Comparison of ENCODE assay signal across 40 mouse cellular contexts in genomic region chr12:116275086-116275485, GRCm38 (mm10). TPM values are rescaled to one million over a fixed set of nuclear protein-coding genes. Genes with fewer than 3 reads are reported as not detected.
"Had no signal": no experiment of that assay in that cellular context is flagged by ENCODE, and none has a peak within 500 bp of the region (broad histone marks: within the 10 kb centered on the region; RNA-seq: fewer than 3 reads in every experiment).

Gm11027 (plus strand) TSS chr12:116275386.

RNA-seq across cellular contexts. Expression of gene Gm11027, which starts in this region (rescaled TPM):
- total RNA-seq: heart, postnatal 10 days; heart, postnatal 14 days; heart, postnatal 25 days; heart, postnatal 36 days; heart, postnatal 4 days; hematopoietic stem cell, adult 5-6 weeks; hindbrain, postnatal 0 days; layer of hippocampus, adult 18-20 months; layer of hippocampus, adult 2 months; layer of hippocampus, adult 8-10 months; layer of hippocampus, postnatal 10 days; layer of hippocampus, postnatal 14 days; layer of hippocampus, postnatal 25 days; layer of hippocampus, postnatal 36 days; left cerebral cortex, adult 18-20 months had no signal
- polyA plus RNA-seq: heart, embryonic 10.5 days; heart, embryonic 11.5 days; heart, embryonic 12.5 days; heart, embryonic 13.5 days; heart, embryonic 14.5 days; heart, embryonic 15.5 days; heart, embryonic 16.5 days; heart, postnatal 0 days; hindbrain, embryonic 10.5 days; hindbrain, embryonic 11.5 days; hindbrain, embryonic 12.5 days; hindbrain, embryonic 13.5 days; hindbrain, embryonic 14.5 days; hindbrain, embryonic 15.5 days; hindbrain, embryonic 16.5 days; hindbrain, postnatal 0 days; intestine, embryonic 14.5 days; intestine, embryonic 15.5 days; intestine, embryonic 16.5 days; intestine, postnatal 0 days; kidney, adult 2 months; kidney, embryonic 14.5 days; kidney, embryonic 15.5 days; kidney, embryonic 16.5 days; kidney, postnatal 0 days; large intestine, adult 2 months had no signal
